Mouse (Mus musculus) urinary bladder, postnatal 14 days (tissue): ENCODE results near the gene Arhgef11.
A peak's percentile ranks its signal among the peaks of the same experiment; 100 is the strongest.
"Not testable (repeated sequence)": the region's sequence is repeated elsewhere in the genome, so short reads cannot be mapped to it uniquely, and the experiment has no call there.

Experiments used
- DNase-seq: peaks from one replicate; pipeline ENCODE4 v3.0.0; 2021; ENCODE audit warnings: low spot score

The Arhgef11 gene

DNA sequence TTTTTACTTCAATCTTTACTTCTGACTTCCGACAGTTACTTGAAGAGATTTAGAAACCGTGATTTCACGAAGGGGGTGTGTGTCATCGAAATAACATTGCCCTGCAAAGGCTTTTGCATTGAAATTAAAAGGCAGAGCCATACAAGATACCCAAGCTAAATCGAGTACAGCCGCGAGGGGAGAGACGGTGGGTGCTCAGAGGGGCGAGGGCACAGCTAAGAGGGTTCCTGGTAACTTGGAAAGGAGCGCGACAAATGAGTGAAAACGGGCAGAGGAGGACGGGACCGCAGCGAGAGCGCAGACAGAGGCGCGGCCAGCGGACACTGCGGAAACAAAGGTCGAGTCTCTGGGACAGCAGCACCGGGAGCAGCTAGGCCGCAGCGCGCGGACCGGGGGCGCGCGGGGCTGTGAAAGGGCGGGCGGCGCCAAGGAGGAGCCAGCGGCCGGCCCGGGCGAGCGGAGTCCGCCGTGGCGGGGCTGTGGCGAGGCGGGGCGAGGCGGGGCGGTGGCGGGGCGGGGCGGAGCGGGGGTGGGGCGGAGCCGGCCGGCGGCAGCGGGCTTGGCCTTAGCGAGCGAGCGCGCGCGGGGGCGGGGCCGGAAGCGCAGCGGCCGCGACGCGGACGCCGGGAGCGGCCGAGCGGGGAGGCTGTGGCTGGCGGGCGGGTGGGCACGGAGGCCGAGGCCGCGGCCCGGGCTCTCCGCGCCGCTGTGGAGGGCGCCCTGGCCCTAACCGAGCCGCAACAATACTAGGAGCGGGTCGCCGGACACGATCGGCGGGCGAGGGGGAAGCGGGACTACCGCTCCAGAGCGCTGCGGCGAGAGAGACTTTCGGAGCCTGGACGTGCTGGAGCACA, at the start of gene Arhgef11:
Gene Arhgef11, plus strand, starts transcription at position 603 of the 854 bp plus-strand sequence.
- peak; percentile 81 for DNase-seq

DNA sequence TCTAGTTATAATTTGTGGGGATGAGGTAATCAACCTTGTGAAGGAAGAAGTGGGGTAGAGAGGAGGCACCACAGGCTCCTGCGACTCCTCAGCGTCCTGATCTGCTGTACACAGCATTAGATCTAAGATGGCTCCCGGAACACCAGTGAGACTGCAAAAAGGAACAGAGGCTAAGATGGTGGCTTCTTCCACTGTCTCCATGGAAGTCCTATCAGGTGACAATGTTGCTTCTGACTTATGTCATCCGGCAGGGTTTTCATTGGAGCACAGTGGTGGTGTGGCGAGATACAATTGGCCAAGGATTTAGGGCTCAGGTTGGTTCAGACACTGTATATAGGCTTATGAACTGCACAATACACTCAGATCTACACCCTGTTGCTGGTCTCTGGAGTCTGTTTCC, 48.7 kb upstream of the Arhgef11 start:
- no peak for DNase-seq

DNA sequence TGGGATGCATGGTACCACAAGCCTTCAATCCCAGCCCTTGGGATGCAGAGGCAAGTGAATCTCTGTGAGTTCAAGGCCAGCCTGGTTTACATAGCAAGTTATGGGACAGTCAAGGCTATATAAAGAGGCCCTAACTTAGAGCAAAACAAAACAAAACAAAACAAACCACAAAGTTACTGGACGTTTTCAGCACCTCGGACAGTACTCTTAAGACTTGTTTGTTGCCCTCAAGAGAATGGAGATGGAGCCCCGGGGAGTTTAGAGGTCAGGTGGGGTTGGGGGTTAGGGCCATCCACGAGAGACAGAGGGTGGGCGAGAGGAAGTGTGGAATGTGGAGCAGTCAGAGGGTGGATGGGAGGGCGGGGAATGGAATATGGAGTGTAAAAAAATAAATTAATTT, 41.6 kb upstream of the Arhgef11 start:
- DNase-seq = no peak

DNA sequence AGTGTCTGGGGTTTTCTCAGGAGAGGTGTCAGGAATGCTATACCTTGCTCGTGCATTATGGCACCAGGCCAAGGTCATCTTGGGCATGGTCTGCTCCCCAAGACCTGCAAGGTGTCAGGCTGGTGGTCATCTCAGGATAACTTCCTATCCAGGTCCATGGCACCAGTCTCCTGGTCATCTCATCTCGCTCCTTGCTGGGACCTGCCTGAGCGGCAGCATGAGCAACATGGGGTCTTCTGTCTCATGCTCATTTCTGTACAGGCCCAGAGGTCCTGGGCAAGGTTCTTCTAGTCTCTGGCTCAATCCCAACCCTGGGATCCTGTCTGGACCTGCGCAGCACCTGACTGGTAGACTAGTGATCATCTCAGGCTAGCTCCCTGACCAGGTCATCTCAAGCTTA, 35.1 kb upstream of the Arhgef11 start:
- DNase-seq = no peak

DNA sequence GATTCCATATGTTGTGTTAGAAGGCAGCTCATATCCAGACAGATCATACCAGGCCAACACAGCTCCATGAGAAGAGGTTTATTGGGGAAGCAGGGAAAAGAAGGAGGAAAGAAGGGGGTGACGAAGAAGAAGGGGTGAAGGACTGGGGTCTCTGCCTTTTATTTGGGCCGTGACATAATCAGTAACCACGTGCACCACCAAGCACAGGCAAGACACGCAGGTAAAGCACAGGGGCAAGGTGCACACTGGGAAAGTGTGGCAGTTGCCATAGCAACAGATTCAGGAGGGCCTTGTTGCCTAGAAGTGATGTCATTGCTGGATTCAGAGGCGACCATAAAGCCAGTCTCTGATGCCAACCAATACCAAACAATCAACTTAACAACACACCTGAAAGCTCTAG, 23.6 kb upstream of the Arhgef11 start:
- DNase-seq = no peak

DNA sequence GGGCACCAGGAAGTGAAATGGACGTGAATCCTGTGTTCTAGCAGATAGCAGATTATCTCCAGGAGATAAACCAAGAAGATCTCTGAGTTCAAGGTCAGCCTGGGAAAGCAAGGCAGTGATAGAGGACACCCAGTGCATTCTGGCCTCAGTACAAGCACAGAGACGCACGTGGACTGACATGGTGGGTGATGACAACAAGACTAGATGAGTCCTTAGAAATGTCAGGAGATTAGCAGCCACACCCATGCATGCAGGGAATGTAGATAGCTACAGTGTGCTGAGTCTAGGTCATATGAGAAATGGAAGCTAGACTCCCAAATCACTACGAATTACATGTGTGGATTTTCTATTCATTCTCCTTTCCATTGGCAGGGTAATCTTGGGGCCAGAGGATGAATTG, 22.0 kb upstream of the Arhgef11 start:
- not testable (repeated sequence) for DNase-seq

DNA sequence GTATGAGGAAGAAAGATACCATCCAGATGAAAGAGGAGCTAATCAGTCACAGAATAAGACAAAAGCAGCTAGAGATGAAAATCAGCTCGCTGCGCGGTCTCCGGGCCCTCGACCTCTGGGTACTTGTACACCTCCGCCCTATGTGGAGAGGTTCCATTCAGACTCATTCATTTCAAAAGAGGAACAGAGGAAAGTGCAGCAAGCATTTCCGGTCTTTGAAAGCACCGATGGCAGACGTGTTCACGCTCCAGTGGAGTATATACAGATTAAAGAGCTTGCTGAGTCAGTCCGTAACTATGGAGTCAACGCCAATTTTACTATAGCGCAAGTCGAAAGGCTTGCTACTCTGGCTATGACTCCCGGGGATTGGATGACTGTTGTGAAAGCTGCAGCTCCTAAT, 16.3 kb upstream of the Arhgef11 start:
- DNase-seq = not testable (repeated sequence)

DNA sequence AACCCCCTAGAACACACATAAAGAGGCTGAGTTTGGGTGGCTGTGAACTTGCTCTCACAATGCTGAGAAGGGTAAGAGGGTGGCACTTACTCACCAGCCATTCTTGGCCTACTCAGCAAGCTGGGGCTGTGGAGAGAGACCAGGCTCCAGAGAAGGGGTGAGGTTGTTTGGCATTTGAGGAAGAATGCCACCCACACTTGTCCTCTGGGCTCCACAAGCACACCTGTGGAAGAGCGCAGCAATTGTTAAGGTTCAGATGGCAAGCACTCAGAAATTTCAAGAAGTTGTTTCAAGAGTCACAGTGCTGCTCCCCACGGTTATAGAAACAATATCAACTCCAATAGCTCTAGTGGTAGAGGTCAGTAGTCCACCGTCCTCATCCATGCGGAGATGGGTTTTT, 1.0 kb upstream of the Arhgef11 start:
- DNase-seq = no peak

DNA sequence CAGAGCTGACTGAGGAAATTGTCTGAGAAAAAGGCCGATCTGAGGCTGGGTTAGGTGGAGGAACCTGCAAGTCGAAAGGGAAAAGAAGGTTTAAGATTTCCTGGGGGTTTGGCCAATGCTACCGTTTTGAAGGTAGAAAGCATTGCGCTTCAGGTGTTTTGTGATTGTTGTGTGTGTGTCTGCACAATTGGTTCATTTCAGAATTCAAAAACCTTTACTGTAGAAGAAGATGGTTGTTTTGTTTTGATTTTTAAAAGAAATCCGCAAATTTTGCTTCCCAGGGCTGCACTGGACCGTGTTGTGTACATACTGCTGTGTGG, 412 bp downstream of the Arhgef11 start:
- no peak for DNase-seq

DNA sequence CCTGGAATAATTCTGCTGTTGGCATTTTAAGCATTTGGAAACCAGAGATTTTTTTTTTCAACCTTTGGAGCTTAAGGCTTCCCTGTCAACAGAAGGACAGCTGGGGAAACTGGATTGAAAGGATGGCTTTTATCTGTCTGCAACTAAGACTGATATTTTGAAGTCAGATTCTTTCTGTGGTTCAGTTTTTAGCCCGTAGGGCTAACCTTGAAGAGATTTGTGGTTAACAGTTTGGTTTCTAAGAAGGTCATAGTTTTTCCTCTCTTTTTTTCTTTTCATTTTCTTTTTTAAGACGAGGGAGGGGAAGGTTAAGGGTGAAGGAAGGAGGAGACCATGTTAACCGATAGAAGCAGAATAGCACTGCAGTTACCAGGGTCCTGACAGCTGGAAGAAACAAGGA, 881 bp downstream of the Arhgef11 start:
- DNase-seq = no peak

DNA sequence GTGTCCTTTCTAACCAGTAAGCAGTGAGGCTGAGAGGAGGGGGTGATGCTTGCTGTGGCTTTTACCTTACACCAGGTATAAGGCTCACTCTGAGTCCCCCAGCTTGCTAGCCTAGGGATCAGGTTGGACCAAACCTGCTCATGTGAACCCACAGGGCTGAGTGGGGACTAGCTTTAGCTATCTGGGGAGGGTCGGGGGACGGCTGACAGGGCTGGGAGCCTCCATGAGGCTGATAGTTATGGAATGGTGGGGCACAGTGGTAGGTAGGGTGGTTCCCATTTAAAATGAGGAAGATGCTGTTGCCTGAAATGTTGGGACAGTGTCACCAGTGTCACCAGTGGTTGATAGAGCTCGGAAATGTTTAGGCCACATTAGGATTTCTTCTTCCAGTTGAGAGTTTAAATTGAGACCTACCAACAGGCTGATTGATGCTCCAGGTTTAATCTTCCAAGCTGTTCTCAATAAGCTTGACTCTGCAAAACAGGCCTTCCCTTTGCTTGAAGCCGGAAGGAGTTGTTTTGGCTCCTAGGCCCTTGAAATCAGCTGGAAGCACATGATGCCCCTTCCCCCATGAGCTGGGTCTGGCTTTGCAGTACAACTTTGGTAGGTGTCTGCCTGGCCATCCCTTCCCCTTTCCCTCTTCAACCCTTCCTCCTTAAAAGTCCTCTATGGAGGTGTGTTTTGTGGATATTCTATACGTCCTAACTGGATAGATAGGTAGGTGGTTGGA, 1.8 kb downstream of the Arhgef11 start:
- no peak for DNase-seq

DNA sequence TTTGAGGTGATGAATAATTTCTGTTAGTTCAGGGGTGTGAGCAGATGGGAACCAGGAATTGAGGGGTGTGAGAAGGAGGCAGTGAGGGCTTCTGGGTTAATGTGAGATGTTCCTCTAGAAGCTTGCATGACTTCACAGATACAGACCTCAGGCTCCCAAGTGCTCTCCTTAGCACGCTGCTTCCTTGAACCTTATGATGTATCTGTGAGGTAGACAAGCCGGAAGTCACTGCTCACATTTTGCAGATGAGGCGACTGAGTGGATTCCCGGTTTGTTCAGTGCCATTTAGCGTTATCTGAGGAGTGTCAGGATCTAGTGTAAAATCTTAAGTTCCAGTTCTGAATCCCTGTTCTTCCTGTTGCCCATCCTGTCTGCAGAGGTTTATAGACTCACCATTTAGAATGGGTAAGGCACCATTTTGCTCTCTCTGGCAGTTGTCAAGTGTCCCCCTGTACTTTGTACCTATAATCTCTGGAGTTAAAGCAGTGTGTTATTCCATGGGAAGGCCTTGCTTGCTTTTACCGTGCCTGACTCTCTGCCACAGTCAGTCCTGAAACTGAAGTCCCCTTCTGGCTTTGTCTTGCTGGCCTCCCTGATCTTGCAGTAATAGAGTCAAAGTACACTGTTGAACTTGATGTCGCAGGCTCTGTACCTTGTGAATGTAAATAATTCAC, 3.0 kb downstream of the Arhgef11 start:
- no peak for DNase-seq

DNA sequence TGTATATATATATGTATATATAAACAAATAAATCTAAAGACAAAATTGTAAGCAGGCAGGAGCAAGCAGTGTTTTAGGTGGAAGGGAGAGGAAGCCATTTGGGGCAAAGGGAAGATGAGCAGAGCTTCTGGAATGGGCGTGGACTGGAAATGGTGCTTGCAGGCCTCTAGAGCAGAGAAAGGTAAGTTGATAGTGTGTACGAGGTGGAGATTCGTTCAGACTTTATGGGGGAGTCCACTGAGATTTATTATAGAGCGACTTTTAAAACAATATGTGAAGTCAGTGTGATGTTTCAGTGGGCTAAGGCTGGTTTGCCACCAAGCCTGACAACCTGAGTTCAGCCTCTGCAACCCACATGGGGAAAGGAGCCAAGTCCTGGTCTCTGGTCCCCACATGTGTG, 7.5 kb downstream of the Arhgef11 start:
- DNase-seq = no peak

DNA sequence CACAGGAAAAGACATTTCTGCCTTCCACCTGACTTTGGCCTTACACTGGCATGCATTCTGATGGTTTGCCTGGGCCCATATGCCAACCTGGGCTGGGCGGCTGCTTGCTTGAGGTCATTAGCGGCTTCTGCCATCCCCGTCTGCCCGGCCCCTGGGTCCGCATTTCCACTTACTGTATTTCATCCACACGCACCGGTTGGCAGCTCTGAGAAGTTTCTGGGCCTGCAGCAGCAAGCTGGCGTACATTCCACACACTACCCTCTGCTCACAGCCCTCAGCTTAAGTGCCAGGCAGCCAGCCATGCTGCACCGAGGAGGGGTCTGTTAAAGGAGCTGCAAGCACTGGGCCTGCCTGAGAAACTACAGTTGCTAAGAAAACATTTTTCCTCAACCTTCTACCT, 13.5 kb downstream of the Arhgef11 start:
- DNase-seq = no peak

DNA sequence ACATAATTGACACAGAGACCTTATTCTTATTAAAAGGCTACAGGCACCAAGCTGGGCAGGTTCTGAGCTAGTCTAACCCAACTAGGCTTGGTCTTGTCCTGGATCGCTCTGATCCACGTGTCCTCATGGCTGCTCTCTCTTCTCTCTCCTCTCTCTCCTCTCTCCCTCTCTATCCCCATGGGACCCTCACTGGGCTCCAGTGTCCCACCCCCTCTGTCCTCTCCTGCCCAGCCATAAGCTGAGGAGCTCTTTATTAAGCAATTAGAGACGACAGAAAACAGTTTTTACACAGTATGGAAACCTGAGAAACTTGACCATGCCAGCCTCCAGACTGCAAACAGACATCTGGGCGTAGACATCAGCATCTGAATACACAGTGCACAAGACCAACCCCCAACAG, 14.0 kb downstream of the Arhgef11 start:
- no peak for DNase-seq

DNA sequence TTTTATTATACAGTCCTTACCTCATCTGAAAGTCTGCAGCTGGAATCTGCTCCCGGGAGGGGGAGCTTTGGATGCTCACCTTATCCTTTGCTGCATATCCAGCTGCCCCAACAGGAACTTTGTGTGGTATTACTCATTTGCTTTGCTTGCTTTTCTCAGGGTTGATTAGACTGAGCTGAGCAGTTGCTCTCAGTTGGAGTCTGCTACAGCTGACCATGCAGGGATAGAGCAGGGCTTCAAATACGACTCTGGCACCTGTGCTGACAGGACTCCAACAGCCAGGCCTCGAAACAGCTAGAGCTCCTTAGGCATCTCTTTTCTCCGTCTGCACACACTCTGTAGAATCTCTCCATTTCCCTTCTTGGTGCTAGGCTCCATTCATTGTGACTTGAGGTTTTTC, 18.2 kb downstream of the Arhgef11 start:
- DNase-seq = no peak

DNA sequence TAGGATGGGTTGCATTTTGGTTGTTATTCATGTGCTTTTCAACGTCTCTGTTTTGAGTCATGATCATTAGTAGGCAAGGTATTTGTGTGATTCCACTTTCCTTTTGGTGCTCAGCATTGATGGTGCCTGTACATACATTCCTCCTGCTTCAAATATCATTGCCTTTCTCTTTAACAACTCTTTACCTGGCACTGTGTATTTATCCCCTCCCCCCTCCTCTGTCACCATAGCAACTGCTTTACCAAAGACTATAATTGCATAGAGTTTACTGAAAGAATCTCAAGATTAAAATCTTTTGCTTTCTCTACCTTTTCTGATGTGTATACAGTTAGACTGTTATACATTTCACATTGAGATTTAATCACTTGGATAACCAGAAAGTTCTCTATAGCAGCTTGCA, 26.1 kb downstream of the Arhgef11 start:
- DNase-seq = no peak

DNA sequence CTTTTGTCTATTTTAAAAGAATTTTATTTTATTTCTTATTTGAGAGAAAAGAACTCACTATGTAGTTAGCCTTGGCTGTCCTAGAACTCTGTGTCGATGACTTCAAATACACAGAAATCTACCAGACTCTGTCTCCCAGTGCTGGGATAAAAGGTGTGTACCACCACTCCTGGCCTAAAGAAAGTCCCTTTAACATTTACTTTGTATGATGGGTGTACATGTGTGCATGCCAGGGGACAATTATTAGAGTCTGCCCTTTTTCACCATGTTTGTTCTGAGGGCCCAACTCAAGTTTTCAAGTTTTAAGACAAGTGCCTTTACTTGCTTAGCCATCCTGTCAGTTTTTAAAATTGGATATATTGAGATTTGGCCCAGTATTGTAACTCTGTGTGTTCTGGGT, 28.8 kb downstream of the Arhgef11 start:
- no peak for DNase-seq

DNA sequence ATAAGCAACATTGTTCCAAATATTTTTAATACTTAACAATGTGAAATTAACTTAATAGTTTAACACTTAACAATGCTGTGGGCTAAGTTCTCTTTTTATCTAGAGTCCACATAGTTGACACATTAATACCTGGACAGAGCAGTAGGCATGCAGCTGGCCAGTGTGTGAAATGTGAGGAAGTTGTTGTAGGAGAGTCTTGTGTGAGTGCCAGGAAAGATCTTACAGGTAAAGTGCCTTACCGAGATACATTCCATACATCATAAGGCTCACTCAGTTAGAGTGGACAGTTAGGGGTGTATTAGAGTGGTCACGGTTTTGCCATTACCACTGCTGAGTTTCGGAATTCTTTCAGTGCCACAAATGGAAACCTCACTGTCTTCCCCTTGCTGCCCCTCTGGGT, 31.7 kb downstream of the Arhgef11 start:
- no peak for DNase-seq

DNA sequence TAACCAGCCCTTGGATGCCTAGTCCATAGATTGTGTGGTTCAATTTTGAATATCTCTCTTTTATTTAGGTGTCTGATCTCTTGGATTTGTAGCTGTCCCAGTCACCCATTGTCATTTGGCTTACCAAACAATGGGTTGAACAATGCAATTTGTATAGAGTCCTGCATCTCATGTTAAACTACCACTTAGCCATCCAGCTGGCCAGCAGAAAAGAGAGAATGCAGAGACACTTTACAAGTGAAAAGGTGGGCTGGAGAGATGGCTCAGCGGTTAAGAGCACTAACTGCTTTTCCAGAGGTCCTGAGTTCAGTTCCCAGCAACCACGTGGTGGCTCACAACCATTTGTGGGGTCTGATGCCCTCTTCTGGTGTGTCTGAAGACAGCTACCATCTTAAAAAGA, 41.0 kb downstream of the Arhgef11 start:
- no peak for DNase-seq

DNA sequence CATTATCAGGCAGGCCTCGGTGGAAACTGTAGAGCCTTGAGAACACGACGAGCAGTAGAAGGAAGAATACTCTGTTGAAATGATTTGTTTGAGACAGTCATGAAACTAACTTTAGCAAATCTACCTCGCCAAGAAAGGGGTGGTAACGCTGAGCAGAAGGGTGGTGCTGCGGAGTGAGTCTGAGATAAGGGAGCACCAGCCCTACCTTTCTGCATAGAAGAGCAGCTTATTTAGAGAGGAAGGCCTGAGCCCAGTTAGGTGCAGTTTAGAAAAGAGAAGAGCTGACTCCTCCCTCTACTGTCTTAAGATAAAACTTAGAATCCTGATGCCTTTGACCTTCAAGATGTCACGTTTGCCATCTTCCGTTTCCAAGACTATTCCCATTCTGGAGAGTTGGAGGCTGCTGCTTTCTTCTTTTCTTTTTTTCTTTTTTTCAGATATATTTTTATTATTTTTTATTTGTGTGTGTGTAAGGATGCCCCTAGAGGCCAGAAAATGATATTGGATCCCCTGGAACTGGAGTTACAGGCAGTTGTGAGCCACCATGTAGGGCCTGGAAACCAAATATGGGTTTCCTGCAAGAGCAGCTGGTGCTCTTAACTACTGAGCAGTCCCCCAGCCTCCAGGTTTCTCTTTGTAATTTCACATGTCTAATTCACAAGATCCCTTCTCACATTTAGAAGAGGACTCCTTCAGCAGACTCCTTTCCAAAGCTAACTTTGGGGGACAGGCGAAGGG, 42.5 kb downstream of the Arhgef11 start:
- no peak for DNase-seq

DNA sequence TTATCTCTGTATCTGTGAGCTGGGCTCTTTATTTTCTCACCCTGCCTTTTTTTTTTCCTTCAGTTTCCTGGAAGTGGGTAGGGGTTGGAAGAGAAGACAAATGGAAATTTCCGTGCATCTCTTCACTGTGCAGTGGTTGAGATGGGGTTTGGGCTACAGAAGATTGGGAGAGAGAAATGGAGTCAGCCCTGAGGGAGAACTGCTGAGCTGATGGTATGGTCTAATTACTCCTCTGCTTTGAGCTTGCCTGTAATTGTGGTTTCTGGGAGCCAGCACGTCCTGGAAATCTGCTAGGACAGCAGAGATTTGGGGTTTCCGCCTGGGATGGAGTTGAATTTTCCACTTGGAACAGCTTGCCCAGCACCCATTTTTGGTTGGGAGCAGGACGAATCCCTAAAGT, 43.1 kb downstream of the Arhgef11 start:
- DNase-seq = no peak

DNA sequence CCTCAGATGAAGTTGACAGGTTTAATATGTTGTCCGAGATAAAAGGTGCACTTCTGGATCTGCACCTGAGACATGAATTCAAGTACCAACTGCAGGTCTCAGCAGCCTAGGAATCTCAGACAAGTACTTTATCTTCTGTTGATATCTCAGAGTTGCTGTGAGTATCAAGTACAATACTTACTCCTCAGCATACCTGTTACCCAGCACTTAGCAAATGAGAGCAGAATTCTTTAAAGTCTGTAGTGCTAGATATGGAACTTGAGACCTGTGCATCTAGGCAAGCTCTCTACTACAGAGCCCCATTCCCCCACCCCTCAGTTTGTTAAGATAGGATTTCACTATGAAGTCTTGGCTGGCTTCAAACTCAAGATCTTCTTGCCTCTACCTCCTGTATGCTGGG, 43.9 kb downstream of the Arhgef11 start:
- DNase-seq = no peak
